Mouse (Mus musculus): Measurements from ENCODE around the gene Dpp10. TPM values are rescaled to one million over a fixed set of nuclear protein-coding genes. Genes with fewer than 3 reads are reported as not detected.

The Dpp10 gene
- total RNA-seq (2014; rRNA removed), result 76.7 and 91.6 TPM in 2 replicates
- 29.4 and 29.9 TPM in 2 replicates for polyA plus RNA-seq (2015; fragmentation: Nextera tagmentation; extraction: Ambion mirVana)

GRCm38 (mm10) chr1:124044925-124045640 is at the start of gene Dpp10:
Dpp10 (minus strand) TSS chr1:124045559.
- Histone ChIP-seq H3K4me1 (ENCODE audit: insufficient read depth, low read length) (no peaks in the 10 kb centered on the region), H3K9ac (replicated peaks; ENCODE audit: low read length, poor library complexity, severe bottlenecking) (peak within 1 kb of the TSS; percentile 71), H3K9me3 (ENCODE audit: low read length) (no peaks in the 10 kb centered on the region), H3K27me3 (ENCODE audit: insufficient read depth, low read length) (no peaks in the 10 kb centered on the region), H3K4me3 (ENCODE audit: low read depth, low read length) (peak within 1 kb of the TSS; percentile 72), H3K27ac (ENCODE audit: low read depth, low read length) (peak within 1 kb of the TSS; percentile 79), H3K4me2 (ENCODE audit: low read depth, low read length, poor library complexity, severe bottlenecking) (peak within 1 kb of the TSS; percentile 65), H3K36me3 (ENCODE audit: insufficient read depth, low read length) (no peaks in the 10 kb centered on the region)
- under 1% methylated on average over 31 of the region's 38 CpGs for WGBS
- ATAC-seq (ENCODE audit: low FRiP score), result peak; percentile 64
- no peak for TF ChIP-seq CTCF (IDR thresholded peaks at IDR 0.05)
- DNase-seq (ENCODE audit: low spot score), result peak; percentile 56

- 91% methylated on average over 1 of the region's 1 CpGs for WGBS
- DNase-seq (ENCODE audit: low spot score) (no peak), ATAC-seq (ENCODE audit: low FRiP score) (no peak)
- no peak overlapping the region for H3K27ac ChIP-seq (ENCODE audit: low read depth, low read length)
- H3K4me1 ChIP-seq (ENCODE audit: insufficient read depth, low read length), result no peaks in the 10 kb centered on the region
- TF ChIP-seq CTCF (IDR thresholded peaks at IDR 0.05), result no peak
- no peaks in the 10 kb centered on the region for H3K9me3 ChIP-seq (ENCODE audit: low read length)
- H3K9ac ChIP-seq (replicated peaks; ENCODE audit: low read length, poor library complexity, severe bottlenecking), result no peak overlapping the region
- no peak overlapping the region for H3K4me2 ChIP-seq (ENCODE audit: low read depth, low read length, poor library complexity, severe bottlenecking)
- H3K4me3 ChIP-seq (ENCODE audit: low read depth, low read length), result no peak overlapping the region
- H3K36me3 ChIP-seq (ENCODE audit: insufficient read depth, low read length), result no peaks in the 10 kb centered on the region
- no peaks in the 10 kb centered on the region for H3K27me3 ChIP-seq (ENCODE audit: insufficient read depth, low read length)
Observed at GRCm38 (mm10) chr1:124048544-124048943, 3.2 kb upstream of the Dpp10 start.

DNA sequence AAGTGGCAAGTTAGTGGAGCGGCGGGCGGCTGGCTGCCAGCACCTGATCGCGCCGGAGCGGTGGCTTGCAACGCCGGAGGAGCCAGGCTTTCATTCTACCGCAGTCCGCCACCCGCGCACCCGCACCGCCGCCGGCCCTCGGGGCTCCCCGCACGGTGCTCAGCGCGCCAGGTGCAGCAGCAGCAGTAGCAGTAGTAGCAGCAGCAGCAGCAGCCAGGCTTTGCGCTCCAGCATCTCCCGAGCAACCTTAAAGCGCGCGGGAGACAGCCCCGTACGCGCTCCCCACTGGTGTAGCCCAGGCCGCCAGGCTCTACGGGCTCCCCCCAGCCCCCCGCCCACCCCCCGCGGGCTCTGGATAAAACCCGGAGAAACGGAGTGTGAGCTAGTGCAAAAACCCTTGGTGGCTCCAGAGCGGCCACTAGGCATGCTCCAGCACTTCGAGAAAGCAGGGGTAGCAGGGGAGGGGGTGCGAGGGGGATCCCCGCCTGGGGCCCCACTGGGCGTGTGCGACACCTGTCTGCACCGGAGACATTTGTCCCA is 472 bp upstream of the Dpp10 start:
- H3K9me3 ChIP-seq (ENCODE audit: low read length), result no peaks in the 10 kb centered on the region
- peak overlapping the region; percentile 72 for H3K4me3 ChIP-seq (ENCODE audit: low read depth, low read length)
- DNase-seq (ENCODE audit: low spot score), result peak; percentile 87
- H3K9ac ChIP-seq (replicated peaks; ENCODE audit: low read length, poor library complexity, severe bottlenecking), result peak overlapping the region; percentile 71
- no peaks in the 10 kb centered on the region for H3K4me1 ChIP-seq (ENCODE audit: insufficient read depth, low read length)
- no peaks in the 10 kb centered on the region for H3K27me3 ChIP-seq (ENCODE audit: insufficient read depth, low read length)
- H3K4me2 ChIP-seq (ENCODE audit: low read depth, low read length, poor library complexity, severe bottlenecking), result peak overlapping the region; percentile 65
- ATAC-seq (ENCODE audit: low FRiP score), result peak; percentile 91
- H3K36me3 ChIP-seq (ENCODE audit: insufficient read depth, low read length), result no peaks in the 10 kb centered on the region
- TF ChIP-seq CTCF (IDR thresholded peaks at IDR 0.05), result peak; percentile 52
- WGBS, result under 1% methylated on average over 44 of the region's 44 CpGs
- peak overlapping the region; percentile 79 for H3K27ac ChIP-seq (ENCODE audit: low read depth, low read length)

- H3K27ac ChIP-seq (ENCODE audit: low read depth, low read length), result peak overlapping the region; percentile 27
- WGBS, result 9% methylated on average over 12 of the region's 12 CpGs
- peak; percentile 22 for DNase-seq (ENCODE audit: low spot score)
Observed at GRCm38 (mm10) chr1:124044161-124044560, 1.2 kb downstream of the Dpp10 start.

DNA sequence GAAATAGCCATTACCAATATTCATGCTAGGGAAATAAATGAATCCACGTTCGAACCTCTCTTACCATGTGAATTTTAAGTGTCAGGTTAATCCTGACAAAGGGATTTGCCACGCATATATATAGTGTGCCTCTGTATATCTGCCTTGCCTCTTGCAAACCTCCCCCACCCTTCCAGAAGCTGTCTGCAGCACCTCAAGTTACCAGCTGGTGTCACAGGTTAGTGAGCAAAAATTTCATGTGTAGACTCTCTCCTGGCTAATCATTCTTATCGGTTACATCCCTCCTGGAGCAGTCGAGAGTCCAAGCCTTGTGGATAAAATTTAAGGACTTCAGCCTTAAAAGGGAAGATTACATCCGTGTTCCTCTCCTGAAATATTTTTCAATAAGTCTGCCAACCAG is 1.9 kb downstream of the Dpp10 start:
- H3K27me3 ChIP-seq (ENCODE audit: insufficient read depth, low read length), result no peaks in the 10 kb centered on the region
- H3K27ac ChIP-seq (ENCODE audit: low read depth, low read length), result no peak overlapping the region
- peak; percentile 41; the same call in 1 of the 2 replicates for ATAC-seq (ENCODE audit: low FRiP score)
- TF ChIP-seq CTCF (IDR thresholded peaks at IDR 0.05), result peak; percentile 65
- peak overlapping the region; percentile 72 for H3K4me3 ChIP-seq (ENCODE audit: low read depth, low read length)
- H3K9ac ChIP-seq (replicated peaks; ENCODE audit: low read length, poor library complexity, severe bottlenecking), result peak overlapping the region; percentile 71
- 26% methylated on average over 6 of the region's 6 CpGs for WGBS
- peak overlapping the region; percentile 65 for H3K4me2 ChIP-seq (ENCODE audit: low read depth, low read length, poor library complexity, severe bottlenecking)
- no peaks in the 10 kb centered on the region for H3K9me3 ChIP-seq (ENCODE audit: low read length)
- H3K4me1 ChIP-seq (ENCODE audit: insufficient read depth, low read length), result no peaks in the 10 kb centered on the region
- no peaks in the 10 kb centered on the region for H3K36me3 ChIP-seq (ENCODE audit: insufficient read depth, low read length)
- DNase-seq (ENCODE audit: low spot score), result peak; percentile 59

More at GRCm38 (mm10) chr1:124044161-124044560, 1.2 kb downstream of the Dpp10 start:
- Histone ChIP-seq H3K36me3 (ENCODE audit: insufficient read depth, low read length) (no peaks in the 10 kb centered on the region), H3K4me3 (ENCODE audit: low read depth, low read length) (peak overlapping the region; percentile 72), H3K9ac (replicated peaks; ENCODE audit: low read length, poor library complexity, severe bottlenecking) (peak overlapping the region; percentile 71), H3K9me3 (ENCODE audit: low read length) (no peaks in the 10 kb centered on the region), H3K27me3 (ENCODE audit: insufficient read depth, low read length) (no peaks in the 10 kb centered on the region), H3K4me2 (ENCODE audit: low read depth, low read length, poor library complexity, severe bottlenecking) (peak overlapping the region; percentile 65), H3K4me1 (ENCODE audit: insufficient read depth, low read length) (no peaks in the 10 kb centered on the region)
- ATAC-seq (ENCODE audit: low FRiP score), result no peak
- TF ChIP-seq CTCF (IDR thresholded peaks at IDR 0.05), result no peak

DNA sequence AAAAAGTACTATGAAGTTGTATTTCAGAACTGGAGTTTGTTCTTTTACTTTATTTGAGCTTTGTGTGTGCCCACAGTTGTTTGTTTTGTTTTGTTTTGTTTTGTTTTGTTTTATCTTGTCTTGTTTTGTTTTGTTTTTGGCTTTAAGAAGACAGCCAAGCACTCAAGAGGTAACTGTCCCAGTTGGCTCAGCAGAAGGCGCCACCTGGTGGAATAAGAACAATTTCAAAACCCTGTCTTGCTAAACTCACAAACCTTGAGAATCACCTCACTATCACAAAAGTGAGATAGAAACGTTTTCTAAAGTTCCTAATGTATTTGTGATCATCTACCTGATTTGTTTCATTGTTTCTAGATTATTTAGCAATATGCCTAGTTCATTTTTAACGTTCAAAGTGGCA is 3.8 kb downstream of the Dpp10 start:
- ATAC-seq (ENCODE audit: low FRiP score), result no peak
- peak; percentile 69 for DNase-seq (ENCODE audit: low spot score)
- no peak overlapping the region for H3K9ac ChIP-seq (replicated peaks; ENCODE audit: low read length, poor library complexity, severe bottlenecking)
- TF ChIP-seq CTCF (IDR thresholded peaks at IDR 0.05), result peak; percentile 89
- no peaks in the 10 kb centered on the region for H3K36me3 ChIP-seq (ENCODE audit: insufficient read depth, low read length)
- no peak overlapping the region for H3K27ac ChIP-seq (ENCODE audit: low read depth, low read length)
- no peaks in the 10 kb centered on the region for H3K9me3 ChIP-seq (ENCODE audit: low read length)
- peak overlapping the region; percentile 65; the same call in 1 of the 2 replicates for H3K4me2 ChIP-seq (ENCODE audit: low read depth, low read length, poor library complexity, severe bottlenecking)
- no peak overlapping the region for H3K4me3 ChIP-seq (ENCODE audit: low read depth, low read length)
- WGBS, result 3% methylated on average over 3 of the region's 3 CpGs
- no peaks in the 10 kb centered on the region for H3K27me3 ChIP-seq (ENCODE audit: insufficient read depth, low read length)
- no peaks in the 10 kb centered on the region for H3K4me1 ChIP-seq (ENCODE audit: insufficient read depth, low read length)

Data from midbrain, postnatal 0 days (tissue).